Mouse (Mus musculus) neutrophil, adult 5-6 weeks (primary cell): ENCODE data around the gene Mocs2. TPM values are rescaled to one million over a fixed set of nuclear protein-coding genes. Genes with fewer than 3 reads are reported as not detected.

Experiments used
- ATAC-seq: fragments of 151-379, 151-347 bp; 2 replicates; pipeline ENCODE4 v1.8.0; 2017; ENCODE audit warnings: mild to moderate bottlenecking, moderate TSS enrichment; ENCODE audit not compliant: insufficient number of reproducible peaks, poor library complexity, low FRiP score, severe bottlenecking; ENCODE audit errors: extremely low read depth
- total RNA-seq: library from RNA; stranded (forward); fragments of 200-1000 nt; gene quantifications from 2 replicates; pipeline ENCODE4 v1.2.3, GENCODE M21; 2017

Gene Mocs2
- total RNA-seq, result 22.1 and 23.5 TPM in 2 replicates

DNA sequence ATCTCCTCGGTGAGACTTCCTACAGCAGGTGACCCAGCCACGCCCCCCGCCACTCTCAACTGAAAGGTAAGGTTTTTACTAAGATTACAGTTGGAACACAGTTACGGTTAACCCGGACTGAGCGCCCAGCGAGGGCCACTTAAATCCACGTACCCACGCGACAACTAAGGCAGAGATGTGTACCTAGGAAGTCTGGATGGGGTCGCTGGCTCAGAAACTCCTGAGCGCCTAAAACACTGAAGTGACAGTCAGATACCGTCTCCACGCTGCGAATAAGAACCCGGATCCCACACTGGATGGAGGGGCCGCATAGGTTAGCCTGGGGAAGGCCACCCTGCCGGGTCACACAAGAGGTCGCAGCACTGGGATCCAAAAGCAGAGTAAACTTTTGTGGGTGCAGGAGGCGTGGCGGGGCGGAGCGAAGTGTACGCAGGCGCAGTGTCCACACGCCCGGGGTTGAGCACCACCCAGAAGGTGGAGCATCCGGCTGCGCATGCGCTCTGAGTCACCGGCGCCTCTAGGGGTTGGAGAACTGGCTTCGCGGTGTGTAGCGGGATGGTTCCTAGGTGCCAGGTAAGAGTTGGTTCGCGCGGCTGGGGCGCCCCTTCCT lies at the start of gene Mocs2:
Gene Mocs2, plus strand, starts transcription at position 486 of the 610 bp plus-strand sequence.
- peak; percentile 97 for ATAC-seq

DNA sequence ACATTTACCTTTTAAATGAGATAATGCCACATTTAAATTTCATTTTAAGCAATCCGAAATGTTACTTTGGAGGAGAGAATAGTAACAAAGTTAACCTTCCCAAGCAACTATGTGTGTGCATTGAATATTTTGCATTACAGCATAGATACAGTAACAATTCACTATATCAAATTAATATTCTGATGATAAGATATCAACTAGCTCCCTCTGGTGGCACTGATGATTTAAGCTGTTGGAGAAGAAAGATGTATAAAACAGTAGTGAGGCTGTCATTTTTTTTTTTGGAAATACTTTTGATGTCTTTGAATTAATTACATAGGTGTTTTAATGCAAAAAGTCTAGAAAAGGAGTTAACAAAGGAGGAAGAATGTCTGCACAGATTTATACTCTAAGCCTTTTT lies 26.5 kb upstream of the Mocs2 start:
- no peak for ATAC-seq

DNA sequence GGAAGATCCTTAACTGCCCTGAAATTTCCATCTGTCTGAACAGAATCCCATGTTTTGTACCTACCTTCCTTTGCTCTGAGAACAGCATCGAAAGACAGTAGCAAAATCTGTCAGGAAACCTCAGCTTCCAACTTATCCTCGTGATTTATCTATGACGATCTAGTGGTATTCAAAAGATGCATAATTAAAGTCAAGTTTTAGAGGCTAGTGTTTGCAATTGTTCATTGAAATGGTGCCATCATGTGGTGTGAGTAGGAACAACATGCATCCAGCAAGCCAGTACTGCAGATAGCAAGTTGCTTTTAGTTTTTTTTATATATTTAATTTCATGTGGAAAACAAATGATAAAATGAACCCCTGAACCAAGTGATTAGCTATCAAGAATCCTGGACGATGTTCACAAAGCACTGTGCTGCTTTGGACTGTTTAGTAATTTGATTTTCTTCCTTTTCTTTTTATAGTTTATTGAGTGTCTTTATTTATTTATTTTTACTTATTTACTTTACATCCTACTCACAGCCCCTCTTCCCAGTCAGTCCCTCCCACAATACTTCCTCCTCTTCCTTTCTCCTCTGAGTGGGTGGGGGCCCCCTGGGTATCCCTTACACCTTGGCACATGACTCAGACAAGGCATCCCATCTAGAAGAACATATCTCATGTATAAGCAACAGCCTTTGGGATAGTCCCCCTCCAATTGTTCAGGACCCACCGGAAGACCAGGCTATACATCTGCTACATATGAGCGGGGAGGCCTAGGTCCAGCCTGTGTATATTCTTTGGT lies 24.6 kb upstream of the Mocs2 start:
- ATAC-seq, result no peak

DNA sequence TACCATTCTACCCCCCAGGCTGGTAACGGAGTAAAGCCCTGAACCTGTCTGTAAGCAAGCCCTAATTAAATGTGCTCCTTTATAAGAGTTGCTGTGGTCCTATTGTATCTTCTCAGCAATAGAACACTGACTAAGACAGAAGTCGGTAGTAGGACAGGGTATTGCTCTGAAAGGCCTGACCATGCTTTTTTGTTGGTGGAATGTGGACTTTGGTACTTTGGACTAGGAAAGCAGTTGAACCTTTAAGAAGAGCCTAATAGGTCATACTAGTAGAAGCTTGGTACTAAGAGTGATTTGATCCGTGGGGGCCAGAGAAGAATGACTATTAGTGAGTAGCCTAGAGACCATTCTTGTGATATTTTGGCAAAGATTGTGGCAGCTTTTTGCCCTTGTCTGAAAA lies 16.2 kb upstream of the Mocs2 start:
- ATAC-seq, result no peak

DNA sequence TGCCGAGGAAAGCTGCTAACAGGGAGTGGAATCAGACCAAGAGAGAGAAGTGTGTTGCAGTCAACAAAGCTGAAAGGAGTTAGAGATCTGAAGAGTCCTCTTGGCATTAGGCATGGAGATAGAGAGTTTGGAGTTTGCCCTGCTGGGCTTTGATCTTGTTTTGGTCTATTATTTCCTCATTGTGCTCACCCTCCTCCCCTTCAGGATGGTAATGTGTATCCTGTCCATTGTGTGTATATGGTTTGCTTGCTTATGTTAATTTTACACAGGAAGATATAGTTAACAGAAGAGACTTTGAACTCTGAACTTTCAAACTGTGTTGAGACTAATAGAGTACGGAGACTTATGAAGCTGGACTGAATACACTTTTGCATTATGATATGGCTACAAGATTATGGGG lies 15.1 kb upstream of the Mocs2 start:
- no peak for ATAC-seq

DNA sequence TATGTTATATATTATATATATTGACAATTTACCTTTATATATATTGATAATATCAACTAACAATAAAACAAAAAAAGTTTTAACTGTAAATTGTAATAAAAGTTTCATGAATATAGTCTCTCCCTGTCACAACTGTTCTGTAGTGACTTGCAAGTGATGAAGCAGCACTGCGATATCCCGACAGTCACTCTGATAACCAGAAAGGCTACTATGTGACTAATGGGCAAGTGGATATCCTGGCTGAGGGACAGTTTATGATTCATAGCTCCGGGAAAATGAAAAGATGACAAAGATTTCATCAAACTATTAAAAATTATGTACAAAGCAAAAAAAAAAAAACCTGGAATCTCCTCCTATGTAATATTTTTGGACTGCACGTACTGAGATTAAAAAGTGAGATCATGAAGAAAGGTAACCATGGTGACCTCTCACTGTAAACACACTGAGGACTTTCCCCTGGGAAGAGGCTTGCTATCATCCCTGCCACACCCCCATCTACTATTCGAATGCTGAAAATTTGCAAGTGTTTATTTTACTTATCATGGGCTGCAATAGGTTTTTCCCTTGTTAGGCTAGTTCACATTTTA lies 8.3 kb upstream of the Mocs2 start:
- ATAC-seq, result no peak

DNA sequence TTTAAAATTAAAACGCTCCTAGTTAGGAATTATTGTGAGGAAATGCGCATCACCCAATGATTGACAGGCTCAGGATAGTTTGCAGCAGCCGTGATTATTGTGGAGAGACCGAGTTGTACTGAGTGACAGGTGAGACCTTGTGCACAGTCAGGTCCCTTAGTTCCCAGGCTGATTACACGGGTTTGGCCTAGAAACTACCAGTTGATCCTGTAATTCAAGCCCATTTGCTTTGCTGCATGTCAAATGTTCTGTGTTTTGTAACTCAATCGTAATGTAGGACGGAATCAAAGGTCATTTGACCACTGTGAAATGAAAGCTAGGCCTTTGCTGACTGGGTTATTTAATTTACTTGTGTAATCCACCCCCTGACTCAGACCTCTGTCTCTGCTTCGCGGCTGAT lies 477 bp downstream of the Mocs2 start:
- ATAC-seq, result no peak

DNA sequence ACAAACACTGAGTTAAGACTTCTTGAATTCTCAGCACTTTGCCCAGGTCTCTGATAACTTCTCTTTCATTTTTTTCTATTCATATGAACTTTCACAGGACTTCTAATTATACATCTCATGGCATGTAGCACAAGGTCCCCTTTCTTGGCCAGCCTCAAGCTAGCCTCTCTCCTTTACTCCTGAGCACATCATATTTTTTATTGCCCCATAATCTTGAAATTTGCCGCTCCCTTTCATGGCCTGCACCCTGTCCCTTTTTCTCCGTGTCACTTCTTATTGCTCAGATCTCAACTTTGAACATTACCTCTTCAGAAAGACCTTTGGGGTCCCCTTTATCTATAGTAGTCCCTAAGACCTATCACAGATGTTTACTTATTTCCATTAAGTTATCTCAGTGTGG lies 4.8 kb downstream of the Mocs2 start:
- ATAC-seq, result no peak

DNA sequence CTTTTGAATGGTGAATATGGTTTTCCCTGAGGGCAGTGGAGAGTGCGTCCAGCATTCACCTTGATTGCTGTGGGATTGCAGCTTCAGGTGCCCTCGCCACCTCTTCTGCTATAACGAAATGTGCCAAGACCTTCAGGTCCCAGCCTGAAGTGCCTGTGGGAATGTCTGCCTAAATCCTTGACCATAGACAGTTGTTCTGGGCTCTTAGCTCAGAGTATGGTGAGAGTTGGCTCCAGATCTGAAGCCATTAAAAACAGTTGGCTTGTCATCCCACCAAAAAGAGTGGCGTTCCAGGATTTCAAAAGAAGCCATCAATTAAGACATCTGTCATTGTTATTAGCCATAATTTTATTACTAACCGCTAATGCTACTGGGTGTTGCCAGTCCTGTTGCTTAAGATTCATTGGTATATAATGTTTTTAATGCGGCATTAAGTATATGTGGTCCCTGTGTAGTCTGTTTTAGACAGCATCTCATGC lies 7.4 kb downstream of the Mocs2 start:
- ATAC-seq, result no peak

DNA sequence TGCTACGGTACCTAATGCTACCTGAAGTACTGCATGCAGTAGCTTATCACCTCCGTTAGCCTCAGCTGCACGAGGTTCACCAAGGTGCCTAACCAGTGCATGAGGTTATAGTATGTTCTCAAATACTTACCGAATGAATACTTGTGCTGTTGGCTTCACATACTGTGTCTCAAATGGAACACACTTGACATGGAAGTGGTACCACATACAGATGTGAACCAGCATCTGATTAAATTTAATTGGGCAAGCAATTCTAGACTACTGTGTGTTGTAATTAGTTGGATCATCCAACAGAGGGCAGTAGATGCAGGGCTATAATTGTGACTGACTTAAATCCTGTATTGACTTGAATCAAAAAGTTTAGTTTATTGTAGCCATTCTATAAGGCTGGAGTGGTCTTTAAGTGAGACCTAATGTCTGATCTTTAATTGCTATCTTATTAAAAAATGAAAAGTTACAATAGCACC lies 13.4 kb downstream of the Mocs2 start:
- peak; percentile 75 for ATAC-seq

DNA sequence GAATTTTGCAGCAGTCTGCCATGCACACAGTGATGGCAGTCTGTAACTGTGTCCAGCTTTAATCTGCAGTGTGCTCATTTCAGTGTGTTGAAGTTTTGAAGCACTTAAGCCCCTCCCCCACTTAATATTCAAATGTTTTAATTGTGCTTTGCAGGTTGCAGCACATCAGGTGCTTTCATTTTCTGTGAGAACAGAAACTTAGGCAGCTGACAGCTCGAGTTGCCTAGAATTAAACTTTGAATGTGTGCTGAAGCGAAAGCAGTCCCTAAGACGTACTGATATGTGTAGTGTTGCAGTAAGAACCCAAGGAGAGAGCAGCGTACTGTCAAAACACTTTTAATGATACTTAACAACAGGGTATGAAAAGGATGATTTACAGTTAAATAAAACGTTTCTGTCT lies 14.7 kb downstream of the Mocs2 start:
- ATAC-seq, result no peak

DNA sequence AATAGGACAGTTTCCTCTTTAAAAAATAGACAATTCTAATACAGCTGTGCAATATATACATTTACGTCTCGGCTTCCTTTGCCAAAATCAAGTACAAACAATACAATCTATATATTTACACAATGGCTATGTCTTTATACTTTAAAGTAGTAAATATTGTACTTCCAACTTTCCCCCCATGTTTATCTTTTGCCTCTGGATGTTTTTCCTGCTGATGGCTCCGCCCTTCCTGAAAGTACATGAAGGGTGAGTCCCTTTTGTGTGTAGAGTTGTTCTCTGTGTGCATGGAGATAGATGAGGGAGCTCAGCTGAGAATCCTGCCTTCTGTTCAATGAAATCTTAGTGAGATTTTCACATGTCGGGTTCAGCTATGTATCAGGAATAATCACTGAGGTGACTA lies 15.3 kb downstream of the Mocs2 start:
- ATAC-seq, result no peak

DNA sequence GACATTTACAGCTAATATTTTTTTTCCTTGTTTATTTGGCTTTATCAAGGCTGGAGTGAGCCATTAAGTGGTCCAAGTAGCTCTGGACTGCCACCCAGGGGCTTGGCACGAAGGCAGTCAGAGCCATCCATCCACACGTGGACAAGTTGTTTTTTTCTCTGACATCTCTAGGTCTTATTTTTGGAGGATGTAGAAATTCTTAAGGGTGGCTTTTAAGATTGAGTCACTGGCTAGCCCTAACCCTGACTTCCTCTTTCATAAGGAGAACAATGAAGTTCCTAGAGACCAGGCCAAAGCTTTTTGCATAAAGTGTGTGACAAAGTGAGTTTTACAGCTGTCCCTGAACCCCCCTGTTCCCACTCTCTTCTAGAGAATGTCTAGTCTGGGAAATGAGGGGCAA lies 16.5 kb downstream of the Mocs2 start:
- ATAC-seq, result peak; percentile 76

DNA sequence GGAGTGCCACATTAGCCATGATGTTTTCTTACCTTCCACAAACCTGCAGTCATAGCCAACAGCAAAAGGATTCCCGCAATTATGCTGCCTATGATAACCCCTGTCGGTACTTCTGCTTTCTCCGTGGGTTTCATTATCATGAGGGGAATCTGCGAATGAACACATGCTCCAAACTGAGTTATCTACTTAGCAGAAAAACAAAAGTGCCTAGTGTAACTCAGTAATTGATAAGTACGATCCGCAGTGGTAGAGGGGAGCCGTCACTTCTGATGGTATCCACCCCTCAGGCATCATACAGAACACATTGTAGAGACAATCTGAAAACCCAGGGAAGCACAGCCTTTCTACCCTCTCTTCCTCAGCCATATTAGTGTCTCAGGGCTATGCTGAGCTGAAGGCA lies 19.0 kb downstream of the Mocs2 start:
- ATAC-seq, result no peak

DNA sequence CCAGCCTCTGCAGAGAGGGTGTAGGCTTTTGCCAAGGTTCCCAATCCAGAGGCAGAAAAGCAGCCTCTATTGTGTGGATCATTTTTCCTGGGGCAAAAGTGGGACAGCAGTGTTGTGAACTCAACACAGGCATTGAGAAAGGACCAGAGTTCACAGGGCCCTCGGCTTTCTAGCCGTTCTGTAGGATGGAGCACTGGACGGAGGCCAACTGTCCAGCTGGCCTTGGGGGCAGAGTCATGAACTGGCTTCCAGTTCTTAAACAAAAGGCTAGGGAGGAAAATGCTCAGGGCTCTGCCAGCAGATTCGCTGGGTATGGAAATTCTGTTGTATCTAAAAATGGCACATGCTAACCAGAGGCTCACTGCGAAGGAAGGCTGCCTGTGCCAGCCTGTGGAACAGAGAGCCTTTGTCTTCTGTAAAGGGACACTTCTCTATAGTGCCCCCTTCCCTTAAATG lies 20.5 kb downstream of the Mocs2 start:
- ATAC-seq, result no peak

DNA sequence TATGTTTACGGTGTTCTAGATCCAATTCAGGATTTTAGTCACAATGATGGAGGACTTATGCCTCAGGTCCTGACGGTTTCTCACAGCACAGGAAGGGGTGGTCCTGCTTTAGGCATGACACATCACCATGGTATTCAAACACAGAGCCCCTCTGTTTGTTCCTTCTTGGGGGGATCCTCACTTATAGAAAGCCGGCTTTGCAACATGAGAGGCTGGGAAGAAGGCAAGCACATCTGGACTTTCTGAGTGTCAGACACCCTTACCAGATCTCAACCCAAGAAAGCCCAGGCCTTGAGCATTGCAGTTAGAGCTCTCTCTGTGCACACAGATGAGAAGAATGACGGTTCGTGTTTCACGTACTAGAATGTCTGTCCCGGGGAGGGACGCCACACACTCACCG lies 21.1 kb downstream of the Mocs2 start:
- no peak for ATAC-seq

DNA sequence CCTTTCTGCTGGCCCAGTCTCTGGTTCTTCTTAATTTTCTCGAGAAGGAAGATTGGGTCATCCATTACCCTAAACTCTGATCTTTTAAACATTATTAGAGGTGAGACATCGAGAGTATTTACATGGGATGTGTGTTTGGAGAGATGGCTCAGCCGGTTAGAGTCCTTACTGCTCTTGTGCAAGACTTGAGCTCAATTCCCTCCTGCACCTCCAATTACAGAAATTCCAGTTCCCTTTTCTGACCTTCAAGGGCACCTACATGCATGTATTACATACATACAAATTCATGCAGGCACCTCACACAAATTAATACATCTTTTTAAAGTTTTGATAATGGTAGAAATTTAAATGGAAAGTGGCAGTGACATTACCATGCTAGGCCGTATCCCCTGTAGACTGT lies 22.5 kb downstream of the Mocs2 start:
- no peak for ATAC-seq

DNA sequence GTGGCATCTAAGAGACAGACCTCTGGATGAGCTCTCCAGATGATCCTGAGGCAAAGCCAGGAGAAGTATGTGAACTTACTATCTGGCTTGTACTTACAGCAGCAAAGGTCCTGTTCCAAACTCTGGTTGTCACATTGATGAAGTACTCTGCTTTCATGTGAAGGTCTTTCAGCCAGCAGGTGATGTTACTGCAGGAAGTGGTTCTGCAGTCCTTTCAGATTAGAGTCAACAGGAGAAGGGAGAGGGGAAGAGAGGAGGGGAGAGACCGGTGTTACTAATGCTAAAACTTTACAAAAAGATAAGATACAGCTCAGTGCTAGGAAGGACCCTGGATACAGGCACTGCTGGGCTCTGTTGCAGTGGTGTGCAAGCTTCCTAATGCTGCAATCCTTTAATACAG lies 25.3 kb downstream of the Mocs2 start:
- no peak for ATAC-seq

DNA sequence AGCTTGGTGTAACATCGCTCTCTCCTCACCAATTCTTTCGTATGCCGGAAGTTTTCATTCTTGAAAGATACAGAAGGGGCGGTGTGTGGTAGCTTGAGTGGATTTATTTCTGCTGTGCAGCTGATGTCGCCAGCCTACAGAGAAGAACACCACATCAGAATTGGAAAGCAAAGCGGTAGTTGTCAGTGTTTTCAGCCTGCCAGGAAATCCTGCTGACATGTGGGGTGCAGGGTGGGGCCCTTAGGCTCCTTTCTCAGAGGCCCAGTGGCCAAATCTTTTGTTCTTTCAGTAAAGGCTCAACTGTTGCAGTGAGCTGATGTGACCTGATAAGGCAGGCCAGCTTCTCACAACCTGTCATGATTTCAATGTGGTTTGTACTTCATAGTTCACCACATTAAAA lies 27.8 kb downstream of the Mocs2 start:
- ATAC-seq, result peak; percentile 58

DNA sequence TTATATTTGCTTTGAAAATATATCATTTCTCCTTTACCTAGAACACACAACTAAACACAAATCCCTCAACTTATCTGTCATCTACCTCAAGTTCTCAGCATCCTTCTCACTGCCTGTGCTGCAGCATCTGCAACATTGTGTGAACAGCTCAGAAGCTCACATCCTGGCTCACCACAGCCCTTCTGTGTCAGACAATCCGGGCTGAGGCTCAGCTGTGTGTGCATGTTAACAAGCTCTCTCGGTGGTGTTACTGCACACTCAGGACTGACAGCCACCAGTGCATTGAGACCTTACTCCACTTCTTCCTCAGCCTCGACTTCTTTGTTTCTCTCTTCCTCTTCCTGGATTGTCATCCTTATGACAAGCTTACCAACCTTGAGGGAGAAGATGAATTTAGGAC lies 30.9 kb downstream of the Mocs2 start:
- no peak for ATAC-seq
